Mouse (Mus musculus) gastrocnemius, postnatal 4 days (tissue): ENCODE results near the gene Pgls. TPM values are rescaled to one million over a fixed set of nuclear protein-coding genes. Genes with fewer than 3 reads are reported as not detected.
A peak's percentile ranks its signal among the peaks of the same experiment; 100 is the strongest.

Experiments
- DNase-seq, 2 experiments: peaks; one replicate each; pipeline ENCODE4 v3.0.0; 2021 to 2022; ENCODE audit warnings: low spot score in 2 of 2, mixed read lengths in 2 of 2
- long read RNA-seq, 2 experiments: library from polyadenylated mRNA; stranded (forward); transcript quantifications; one replicate each; pipeline ENCODE4 v2.0.0; 2021
- total RNA-seq, 2 experiments: library from RNA; stranded (reverse); gene quantifications; 2 replicates each; pipeline ENCODE4 v1.2.3; 2021

Gene Pgls
- total RNA-seq, result 10 to 100 TPM; 71.4 to 72.1 TPM
- long read RNA-seq, experiment 1, transcript Pgls-201 (5 exons, 893 nt), result major isoform, 55 of 65 reads
- long read RNA-seq, experiment 1, partial matches to known transcripts, result 4 of 65 reads
- long read RNA-seq, experiment 1, other reads (novel, unspliced or antisense), result 3 of 65 reads
- long read RNA-seq, experiment 2, transcript Pgls-201 (5 exons, 893 nt), result major isoform, 64 of 80 reads
- long read RNA-seq, experiment 2, partial matches to known transcripts, result 6 of 80 reads
- long read RNA-seq, experiment 2, other reads (novel, unspliced or antisense), result 8 of 80 reads

DNA sequence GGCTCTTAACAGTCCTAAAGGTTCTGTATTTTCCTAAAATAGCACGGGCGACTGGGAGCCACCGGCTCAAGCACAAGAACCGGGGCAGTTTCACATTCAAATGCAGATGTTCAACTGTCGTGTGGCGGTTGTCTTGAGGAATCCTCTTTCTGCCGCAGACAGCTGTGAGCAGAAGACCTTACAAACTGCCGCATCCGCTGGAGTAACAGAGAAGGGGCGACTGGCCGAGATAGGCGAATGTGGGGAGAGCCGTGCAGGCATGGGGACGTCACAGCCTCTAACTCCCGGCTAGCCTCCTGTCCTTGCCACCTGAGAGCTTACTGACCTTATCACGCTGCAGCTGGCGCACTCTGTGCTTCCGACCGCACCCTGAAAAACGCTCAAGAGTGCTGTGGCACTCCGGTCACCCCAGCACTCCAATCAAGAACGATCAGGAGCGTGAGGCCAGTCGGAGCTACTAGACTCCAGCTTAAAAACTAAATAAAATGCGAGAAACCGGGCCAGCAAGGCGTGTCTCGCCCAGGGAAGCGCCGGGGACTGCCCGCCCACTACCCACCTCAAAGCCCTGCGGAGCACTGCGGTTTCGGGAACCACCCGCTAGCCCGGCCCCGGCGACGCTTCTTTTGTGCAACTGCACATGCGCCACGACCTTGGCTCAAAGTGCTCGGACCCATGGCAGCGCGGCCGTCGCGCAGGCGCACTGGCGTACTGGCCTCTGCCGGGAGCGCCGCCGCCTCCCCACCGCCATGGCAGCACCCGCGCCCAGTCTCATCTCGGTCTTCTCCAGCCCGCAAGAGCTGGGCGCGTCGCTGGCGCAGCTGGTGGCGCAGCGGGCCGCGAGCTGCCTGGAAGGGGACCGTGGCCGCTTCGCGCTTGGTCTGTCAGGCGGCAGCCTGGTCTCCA is at the start of gene Pgls:
Pgls (plus strand) TSS at position 706 of the 903 bp plus-strand sequence.
- DNase-seq, result peak; percentile 89 to 95

DNA sequence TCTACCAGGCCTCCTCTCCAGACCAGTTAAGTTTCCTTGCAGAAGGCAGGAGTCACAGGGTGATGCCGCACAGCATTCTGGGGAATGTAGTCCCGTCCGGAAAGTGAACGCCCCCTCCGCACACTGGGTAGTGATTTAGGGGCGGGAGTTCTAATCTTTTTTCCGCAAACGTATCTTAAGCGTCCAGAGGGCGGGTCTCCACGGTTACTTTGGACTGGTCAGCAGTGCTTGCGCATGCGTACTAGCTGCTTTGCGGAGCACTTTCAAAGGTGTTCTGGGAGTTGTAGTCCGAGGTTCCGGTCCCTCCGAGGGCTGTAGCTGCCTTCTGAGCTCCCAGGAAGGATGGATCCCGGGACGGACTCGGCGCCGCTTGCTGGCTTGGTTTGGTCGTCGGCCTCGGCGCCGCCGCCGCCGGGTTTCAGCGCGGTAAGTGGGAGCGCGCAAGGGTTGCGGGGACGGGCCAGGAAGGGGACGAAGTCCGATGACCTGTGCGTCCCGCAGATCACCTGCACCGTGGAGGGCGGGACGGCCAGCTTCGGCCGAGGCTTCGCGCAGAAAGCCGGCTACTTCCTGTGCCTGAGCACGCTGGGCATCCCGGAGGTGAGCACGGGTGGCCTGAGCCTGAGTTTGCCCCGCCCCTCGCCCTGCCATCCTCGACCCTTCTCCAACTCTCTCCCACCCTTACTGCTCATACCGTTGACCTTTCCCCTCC is 49.2 kb upstream of the Pgls start, which contains the start of gene Mvb12a:
Mvb12a (plus strand) TSS at position 291 of the 712 bp plus-strand sequence.
- DNase-seq, result peak; percentile 85 to 95

- no peak for DNase-seq
Observed at GRCm38 (mm10) chr8:71543755-71544154, 48.2 kb upstream of the Pgls start.

- no peak for DNase-seq
Observed at GRCm38 (mm10) chr8:71545053-71545452, 46.9 kb upstream of the Pgls start.

DNA sequence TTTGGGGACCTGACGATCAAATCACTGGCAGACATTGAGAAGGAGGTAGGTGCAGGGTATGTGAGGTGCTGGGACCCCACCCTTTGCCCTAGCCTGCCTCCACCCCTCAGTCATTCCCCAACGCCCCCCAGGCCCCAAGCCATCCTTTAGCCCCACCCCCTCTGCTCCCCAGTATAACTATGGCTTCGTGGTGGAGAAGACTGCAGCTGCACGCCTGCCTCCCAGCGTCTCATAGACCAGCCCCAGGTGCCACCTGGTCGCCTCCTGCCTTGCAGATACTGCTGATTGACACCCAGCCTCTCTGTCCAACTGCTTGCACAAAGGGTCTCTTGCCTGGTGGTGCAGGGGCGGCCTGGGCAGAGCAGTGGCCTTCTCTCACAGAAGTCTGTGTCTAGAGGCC is 44.4 kb upstream of the Pgls start:
- no peak for DNase-seq

GRCm38 (mm10) chr8:71550754-71551153 is 41.2 kb upstream of the Pgls start:
- no peak for DNase-seq

DNA sequence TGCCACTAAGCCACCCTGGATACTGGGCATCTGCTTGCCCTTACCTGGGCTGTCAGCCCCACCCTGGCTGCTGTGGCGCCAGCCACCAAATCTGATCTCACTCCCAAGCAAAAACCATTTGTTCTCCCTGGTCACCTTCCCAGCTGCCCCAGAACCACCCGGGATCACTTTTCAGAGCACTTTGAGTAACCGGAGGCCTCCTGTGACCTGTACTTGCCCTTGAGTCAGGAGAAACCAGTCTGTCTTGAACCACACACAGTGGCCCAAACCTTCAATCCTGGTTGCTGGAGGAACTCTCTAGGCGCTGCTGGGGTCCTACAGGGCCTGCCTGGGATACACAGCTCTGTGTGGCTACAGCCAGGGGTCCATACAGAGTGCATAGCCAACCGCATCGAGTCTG is 39.2 kb upstream of the Pgls start:
- no peak for DNase-seq

GRCm38 (mm10) chr8:71554001-71554400 is 38.0 kb upstream of the Pgls start:
- no peak for DNase-seq

- DNase-seq, result no peak
Observed at GRCm38 (mm10) chr8:71554644-71555043, 37.3 kb upstream of the Pgls start.

DNA sequence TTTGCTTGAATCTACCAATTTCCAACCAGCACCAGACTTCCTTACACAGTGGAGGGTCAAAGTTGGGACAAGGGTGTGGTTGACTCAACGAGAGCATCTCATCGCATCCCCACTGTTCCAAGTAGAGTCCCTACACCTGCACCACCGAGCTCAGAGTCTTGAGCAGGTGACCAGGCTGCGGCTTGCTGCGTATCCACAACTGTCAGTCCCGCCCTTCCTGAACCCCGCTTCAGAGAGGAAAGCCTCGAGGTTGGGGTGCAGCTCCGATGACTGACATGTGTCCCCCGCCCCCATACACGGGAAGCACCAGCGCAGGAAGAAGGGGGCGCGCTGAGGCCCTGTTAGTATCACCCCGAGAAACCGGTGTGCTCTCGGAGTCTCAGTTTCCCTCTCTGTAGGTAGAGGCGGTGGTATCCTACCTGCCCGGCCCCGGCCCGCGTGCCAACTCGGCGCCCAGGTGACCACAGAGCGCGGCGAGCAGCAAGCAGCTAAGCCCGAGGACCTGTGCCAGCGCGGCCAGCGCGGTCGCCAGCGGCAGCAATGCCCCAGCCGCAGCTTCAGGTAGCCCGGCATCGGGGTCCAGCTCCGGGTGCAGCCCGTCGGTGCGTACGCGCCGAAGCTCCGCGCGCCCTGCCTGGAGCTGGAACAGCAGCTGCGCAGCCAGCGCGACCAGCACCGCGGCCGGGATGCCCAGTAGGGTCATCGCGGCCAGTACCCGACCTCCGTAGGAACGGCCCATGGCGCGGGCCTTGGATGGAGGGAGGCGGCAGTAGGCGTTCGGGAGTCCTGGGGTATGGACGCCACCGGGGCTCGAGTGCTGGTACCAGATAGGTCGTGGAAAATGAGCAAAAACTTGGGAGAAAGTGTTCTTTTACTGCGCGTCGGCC is 33.7 kb upstream of the Pgls start, which contains the start of gene Tmem221:
Tmem221 (minus strand) TSS at position 801 of the 887 bp plus-strand sequence.
- no peak for DNase-seq

- no peak for DNase-seq
Observed at GRCm38 (mm10) chr8:71558958-71559690, 32.9 kb upstream of the Pgls start.

- DNase-seq, result no peak
Observed at GRCm38 (mm10) chr8:71560071-71560470, 31.9 kb upstream of the Pgls start.

DNA sequence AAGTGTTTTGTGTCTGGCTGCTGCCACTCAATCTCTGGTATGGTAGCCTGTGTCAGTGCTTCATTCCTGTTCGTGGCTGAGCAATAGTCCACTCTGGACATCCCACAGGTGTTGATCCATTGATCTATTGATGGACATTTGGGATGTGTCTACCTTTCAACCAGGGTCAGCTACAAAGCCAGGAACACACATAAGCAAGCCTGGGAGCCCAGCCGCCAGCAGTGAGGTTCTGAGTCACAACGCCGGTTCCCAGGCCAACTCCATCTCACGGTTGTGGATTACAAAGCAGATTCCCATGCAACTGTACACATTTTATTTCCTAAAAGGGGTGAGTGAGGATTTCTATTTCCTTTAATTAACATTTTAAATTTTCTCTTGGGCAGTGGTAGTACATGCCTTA is 31.2 kb upstream of the Pgls start:
- no peak for DNase-seq

GRCm38 (mm10) chr8:71561401-71561800 is 30.6 kb upstream of the Pgls start:
- peak in 1 of 2 experiments; percentile 39 for DNase-seq

- DNase-seq, result peak; percentile 79 to 84
Observed at GRCm38 (mm10) chr8:71562751-71563150, 29.2 kb upstream of the Pgls start.

GRCm38 (mm10) chr8:71563992-71564391 is 28.0 kb upstream of the Pgls start:
- no peak for DNase-seq

- DNase-seq, result no peak
Observed at GRCm38 (mm10) chr8:71566501-71566900, 25.5 kb upstream of the Pgls start, which contains the start of gene Nxnl1. TSS of gene Nxnl1 (minus strand) at chr8:71566601.

DNA sequence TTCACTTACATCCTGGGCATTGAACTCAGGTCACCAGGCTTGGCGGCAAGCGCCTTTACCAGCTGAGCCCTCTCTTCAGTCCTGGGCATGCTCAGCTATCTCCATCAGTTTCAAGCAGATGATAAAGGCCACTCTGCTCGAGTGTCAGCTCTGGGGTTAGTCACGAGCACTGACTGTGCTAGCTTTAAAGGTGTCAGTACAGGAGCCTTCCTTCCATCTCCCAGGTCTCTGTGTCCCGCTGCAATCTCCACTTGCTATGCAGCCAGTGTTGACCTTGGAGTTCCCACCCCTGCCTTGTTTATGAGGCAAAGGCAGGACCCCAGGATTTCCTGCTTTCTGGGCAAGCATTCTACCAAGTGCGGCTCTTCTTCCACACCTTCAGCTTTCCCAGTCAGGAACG is 24.4 kb upstream of the Pgls start:
- DNase-seq, result no peak

GRCm38 (mm10) chr8:71568387-71568937 is 23.5 kb upstream of the Pgls start, which contains the start of gene Slc27a1:
TSS of gene Slc27a1 (plus strand) at chr8:71568882.
- peak; percentile 61 to 71 for DNase-seq
